Mouse (Mus musculus) WW6 (cell line): ENCODE results near the gene Tmigd1.
A peak's percentile ranks its signal among the peaks of the same experiment; 100 is the strongest.
"Not testable (repeated sequence)": the region's sequence is repeated elsewhere in the genome, so short reads cannot be mapped to it uniquely, and the experiment has no call there.

Source experiments
- DNase-seq: peaks from one replicate; pipeline ENCODE4 v3.0.0-alpha.2; 2013; ENCODE audit warnings: low read depth, low spot score

Tmigd1 gene

GRCm38 (mm10) chr11:76898751-76899150 lies 3.2 kb upstream of the Tmigd1 start:
- DNase-seq: no peak

DNA sequence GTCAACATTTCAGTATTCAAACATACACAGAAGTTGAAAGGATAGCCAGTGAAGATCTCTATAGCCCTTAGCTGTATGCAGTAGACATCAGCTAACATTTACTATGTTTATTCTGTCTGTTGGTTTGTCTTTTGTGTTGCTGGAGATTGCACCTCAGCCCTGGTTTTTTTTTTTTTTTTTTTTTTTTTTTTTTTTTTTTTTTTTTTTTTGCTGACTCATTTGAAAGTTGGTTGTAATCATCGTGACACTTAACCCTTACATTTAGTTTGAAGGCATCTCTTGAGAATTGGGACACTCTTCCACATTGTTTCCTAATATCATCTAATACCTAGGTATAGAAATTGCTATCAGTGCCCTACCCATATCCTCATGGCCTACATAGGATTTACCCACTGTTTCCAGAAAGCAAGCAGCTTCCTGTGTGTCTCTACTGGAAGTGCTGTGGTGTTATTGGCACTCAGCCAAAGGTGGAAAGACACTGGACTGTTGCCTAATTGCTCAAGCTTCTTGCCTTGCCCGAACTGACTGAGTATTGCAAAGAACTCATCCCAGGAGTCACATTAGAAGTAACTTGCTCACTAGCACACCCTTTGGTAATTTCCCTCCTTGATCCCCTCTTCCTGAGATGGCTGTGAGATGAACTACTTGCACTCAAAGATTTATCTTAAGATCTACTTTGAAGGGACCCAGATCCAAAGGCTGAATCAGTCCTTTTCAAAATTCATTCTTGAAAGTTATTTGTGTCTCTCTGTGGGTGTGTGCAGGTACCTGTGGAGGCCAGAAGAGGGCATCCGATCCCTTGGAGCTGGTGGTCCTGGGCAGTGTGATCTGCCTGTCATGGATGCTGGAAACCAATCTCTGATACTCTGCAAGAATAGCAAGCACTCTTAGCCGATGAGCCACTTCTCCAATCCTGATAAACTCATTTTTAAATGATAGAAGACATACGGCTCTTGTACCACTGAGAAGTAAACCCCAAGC lies 1.9 kb upstream of the Tmigd1 start:
- DNase-seq: peak; percentile 18

DNA sequence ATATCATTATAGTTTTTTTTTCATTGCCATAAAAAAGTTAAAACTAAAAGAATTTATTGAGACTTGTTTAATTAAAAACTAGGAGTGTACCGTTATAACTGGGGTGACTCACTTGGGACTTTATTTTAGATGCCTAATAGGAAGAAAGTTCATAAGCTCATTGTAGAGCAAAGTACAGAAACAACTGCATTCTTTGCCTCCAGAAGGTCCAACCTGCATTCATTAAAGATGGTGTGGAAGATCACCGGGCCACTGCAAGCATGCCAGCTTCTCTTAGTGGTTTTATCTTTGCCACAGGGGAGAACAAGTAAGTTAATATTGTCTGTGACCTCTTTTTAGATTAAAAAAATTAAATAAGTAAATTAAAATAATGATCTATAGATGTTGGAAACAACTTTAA lies 2.4 kb downstream of the Tmigd1 start:
- no peak for DNase-seq

DNA sequence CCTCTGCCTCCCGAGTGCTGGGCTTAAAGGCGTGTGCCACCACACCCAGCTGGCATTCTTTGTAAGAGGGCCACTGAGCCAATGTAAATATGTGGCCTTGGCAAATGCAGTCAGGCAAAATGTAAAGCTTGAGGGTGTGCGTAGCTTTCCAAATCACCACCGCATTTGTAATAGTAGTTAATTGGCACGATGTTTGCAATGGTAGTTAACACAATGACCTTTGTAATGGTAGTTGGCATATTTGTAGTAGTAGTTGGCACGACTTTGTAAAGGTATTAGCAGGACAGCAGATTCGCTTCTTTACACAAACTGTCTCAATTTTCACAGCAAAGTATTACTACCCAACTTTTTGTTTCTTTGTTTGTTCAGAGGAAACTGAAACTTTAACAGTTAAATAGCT lies 6.7 kb downstream of the Tmigd1 start:
- DNase-seq: no peak

GRCm38 (mm10) chr11:76911325-76912054 lies 9.5 kb downstream of the Tmigd1 start:
- no peak for DNase-seq

- no peak for DNase-seq
Observed at GRCm38 (mm10) chr11:76912055-76912395, 10.1 kb downstream of the Tmigd1 start.

DNA sequence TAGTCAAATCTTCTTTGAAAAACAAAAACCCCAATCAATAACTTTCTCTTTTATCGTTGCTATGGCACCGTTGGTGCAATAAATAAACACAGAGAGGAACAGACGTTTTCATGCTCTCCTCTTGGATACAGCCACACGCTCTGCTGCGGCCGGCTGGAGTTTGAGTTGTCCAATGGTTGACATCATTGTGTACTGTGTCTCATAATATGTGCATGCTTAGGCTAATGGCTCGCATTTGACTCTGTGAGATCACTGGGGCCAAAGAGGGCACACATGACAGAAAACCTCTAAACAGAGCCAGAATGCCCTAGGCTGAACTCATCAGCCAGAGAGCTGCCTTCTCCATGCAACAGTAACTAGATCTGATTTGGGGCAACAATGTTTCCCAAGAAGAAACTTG lies 12.4 kb downstream of the Tmigd1 start:
- DNase-seq: no peak

DNA sequence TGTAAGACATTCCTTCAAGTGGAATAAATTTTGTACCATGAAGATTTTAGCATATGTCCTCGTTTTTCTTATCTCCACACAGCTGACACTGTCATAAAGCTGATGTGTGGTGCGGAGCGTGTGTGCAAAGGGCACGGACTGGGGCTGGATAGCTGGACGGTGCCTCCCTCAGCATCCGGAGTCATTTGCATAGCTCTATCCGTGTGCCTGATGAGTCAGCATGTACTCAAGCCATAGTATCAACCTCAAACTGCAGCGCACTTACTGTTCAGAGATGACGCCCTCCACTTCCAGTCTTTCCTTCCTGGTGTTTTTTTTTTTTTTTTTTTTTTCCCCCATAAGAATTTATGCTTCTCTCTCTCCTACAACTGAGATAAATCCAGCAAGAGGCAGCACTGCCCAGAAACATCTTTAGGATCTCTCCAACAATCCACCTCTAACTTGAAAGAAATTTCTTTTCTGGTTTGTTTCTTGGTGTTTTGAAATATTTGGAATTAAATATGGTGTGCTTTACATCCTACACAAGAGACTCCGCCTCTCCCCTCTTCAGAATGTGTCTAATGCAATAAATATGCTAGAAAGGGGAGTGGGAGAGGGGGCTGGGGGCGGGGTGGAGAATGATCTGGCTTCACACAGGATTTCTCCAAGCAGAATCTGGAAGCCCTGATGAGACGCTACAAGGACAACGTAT lies 14.7 kb downstream of the Tmigd1 start:
- DNase-seq: no peak

DNA sequence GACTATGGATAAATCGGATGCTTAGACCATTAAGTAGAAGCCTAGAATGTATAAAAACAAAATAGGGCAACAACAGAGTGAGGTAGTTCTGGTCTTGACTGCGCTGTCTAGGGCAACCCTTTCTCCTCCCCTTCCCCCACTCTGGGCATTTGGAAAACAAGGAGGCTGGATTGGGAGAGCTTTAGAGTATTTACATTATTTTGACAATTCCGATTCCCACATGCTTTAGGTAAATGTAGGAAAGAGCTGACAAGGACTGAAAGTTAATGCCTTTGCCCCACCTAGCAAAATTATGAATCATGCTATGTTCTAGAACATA lies 15.2 kb downstream of the Tmigd1 start:
- no peak for DNase-seq

DNA sequence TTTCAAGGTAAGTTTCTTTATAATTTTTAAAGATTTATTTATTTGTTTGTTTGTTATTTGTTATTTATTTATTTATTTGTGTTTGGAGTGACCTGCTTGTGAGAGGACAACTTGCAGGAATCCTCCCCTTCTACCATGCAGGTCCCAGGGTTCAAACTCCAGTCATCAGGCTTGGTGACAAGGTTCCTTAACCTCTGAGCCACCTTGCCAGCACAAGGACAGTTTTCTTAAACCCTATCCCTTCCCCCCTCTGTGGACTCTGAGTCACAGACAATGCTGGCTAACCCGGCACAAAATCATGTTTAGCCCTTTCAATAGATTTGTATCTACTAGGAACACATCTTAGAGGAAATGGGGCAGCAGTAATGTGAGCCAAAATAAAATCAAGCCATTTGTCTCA lies 18.6 kb downstream of the Tmigd1 start:
- DNase-seq: no peak

- no peak for DNase-seq
Observed at GRCm38 (mm10) chr11:76924759-76925236, 22.8 kb downstream of the Tmigd1 start, which contains the start of gene Blmh. Blmh (plus strand) TSS chr11:76924809.

- DNase-seq: not testable (repeated sequence)
Observed at GRCm38 (mm10) chr11:76928586-76928985, 26.6 kb downstream of the Tmigd1 start.

- DNase-seq: peak; percentile 55
Observed at GRCm38 (mm10) chr11:76933209-76933608, 31.2 kb downstream of the Tmigd1 start.

- DNase-seq: no peak
Observed at GRCm38 (mm10) chr11:76936578-76936977, 34.6 kb downstream of the Tmigd1 start.

DNA sequence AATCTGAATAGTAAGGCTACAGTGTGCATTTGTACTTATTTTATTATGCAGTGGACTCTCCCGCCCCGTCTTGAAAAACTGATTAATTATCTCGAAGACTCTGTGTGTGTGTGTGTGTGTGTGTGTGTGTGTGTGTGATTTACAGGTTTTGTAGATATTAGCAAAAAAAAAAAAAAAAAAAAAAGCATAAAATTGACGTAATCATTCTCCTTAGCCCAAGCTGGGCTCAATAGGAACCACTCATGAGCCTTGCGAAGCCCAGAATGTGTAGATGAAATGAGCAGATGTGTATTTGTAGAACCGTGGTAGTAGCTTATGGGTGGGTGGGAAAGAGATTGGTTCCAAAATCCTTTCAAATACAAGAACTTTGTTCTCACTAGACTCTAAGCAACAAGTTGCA lies 42.9 kb downstream of the Tmigd1 start:
- DNase-seq: no peak

GRCm38 (mm10) chr11:76945386-76946202 lies 43.6 kb downstream of the Tmigd1 start:
- peak; percentile 80 for DNase-seq

DNA sequence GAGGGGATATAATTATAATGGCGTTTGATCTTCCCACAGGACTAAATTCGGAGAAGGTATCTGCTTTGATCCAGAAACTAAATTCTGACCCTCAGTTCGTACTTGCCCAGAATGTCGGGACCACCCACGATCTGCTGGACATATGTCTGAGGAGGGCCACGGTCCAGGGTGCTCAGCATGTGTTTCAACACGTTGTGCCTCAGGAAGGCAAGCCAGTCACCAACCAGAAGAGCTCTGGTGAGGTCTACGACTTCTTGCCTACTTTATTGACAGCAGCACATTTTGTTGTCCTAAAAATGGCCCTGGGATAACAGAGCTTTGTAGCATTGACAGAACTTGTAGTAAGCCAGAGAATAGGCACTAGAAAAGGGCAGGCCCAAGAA lies 44.2 kb downstream of the Tmigd1 start:
- no peak for DNase-seq

GRCm38 (mm10) chr11:76953536-76953935 lies 51.6 kb downstream of the Tmigd1 start:
- DNase-seq: no peak

GRCm38 (mm10) chr11:76965703-76966102 lies 63.7 kb downstream of the Tmigd1 start:
- no peak for DNase-seq
